Mouse (Mus musculus) myocyte (in vitro differentiated cells): ENCODE data around the gene Smg9. TPM values are rescaled to one million over a fixed set of nuclear protein-coding genes. Genes with fewer than 3 reads are reported as not detected.
A peak's percentile ranks its signal among the peaks of the same experiment; 100 is the strongest.

Experiments
- H3K27me3 ChIP-seq: one replicate; pipeline ENCODE4 v1.6.1; 2011; ENCODE audit not compliant: control insufficient read depth, insufficient read depth, insufficient read length
- H3K36me3 ChIP-seq: one replicate; pipeline ENCODE4 v1.6.1; 2011; ENCODE audit not compliant: control insufficient read depth, insufficient read depth
- H3K4me2 ChIP-seq: one replicate; pipeline ENCODE4 v1.6.1; 2011; ENCODE audit warnings: low read depth, control low read depth
- H3K4me3 ChIP-seq: one replicate; pipeline ENCODE4 v1.5.1; 2011; ENCODE audit warnings: mild to moderate bottlenecking, control low read depth, moderate library complexity
- H3K79me2 ChIP-seq: one replicate; pipeline ENCODE4 v1.6.1; 2011; ENCODE audit not compliant: control insufficient read depth, insufficient read depth
- H3ac ChIP-seq: one replicate; pipeline ENCODE4 v1.6.1; 2011; ENCODE audit not compliant: control insufficient read depth, insufficient read length
- CEBPB ChIP-seq: IDR thresholded peaks from 2 replicates; pipeline ENCODE4 v1.6.1; 2011; ENCODE audit warnings: mild to moderate bottlenecking, moderate library complexity; ENCODE audit not compliant: poor library complexity, insufficient read depth, severe bottlenecking
- E2F4 ChIP-seq: IDR thresholded peaks from one replicate; pipeline ENCODE4 v1.6.1; 2011; ENCODE audit warnings: mild to moderate bottlenecking, control low read depth, moderate library complexity; ENCODE audit not compliant: insufficient read depth
- MAX ChIP-seq: IDR thresholded peaks from one replicate; pipeline ENCODE4 v1.6.1; 2011; ENCODE audit warnings: low read depth, mild to moderate bottlenecking, control low read depth
- MYOD1 ChIP-seq, 3 experiments: IDR thresholded peaks; one replicate each; pipeline ENCODE4 v1.6.1; 2011; ENCODE audit warnings: control low read depth in 2 of 3, low read depth in 2 of 3, mild to moderate bottlenecking in 2 of 3, moderate library complexity in 1 of 3; ENCODE audit not compliant: insufficient read length in 2 of 3, control insufficient read depth in 1 of 3
- MYOG ChIP-seq, 3 experiments: IDR thresholded peaks; one replicate each; pipeline ENCODE4 v1.6.1; 2011; ENCODE audit warnings: control low read depth in 2 of 3, low read depth in 2 of 3, mild to moderate bottlenecking in 2 of 3; ENCODE audit not compliant: insufficient read length in 2 of 3, control insufficient read depth in 1 of 3, insufficient read depth in 1 of 3
- POLR2A ChIP-seq: IDR thresholded peaks from one replicate; pipeline ENCODE4 v1.6.1; 2011; ENCODE audit warnings: low read depth, mild to moderate bottlenecking, control low read depth, moderate library complexity; ENCODE audit not compliant: insufficient read length
- POLR2AphosphoS2 ChIP-seq: IDR thresholded peaks from one replicate; pipeline ENCODE4 v1.6.1; 2011; ENCODE audit warnings: low read depth, control low read depth; ENCODE audit not compliant: insufficient read length
- REST ChIP-seq: IDR thresholded peaks from one replicate; pipeline ENCODE4 v1.6.1; 2011; ENCODE audit warnings: mild to moderate bottlenecking, control low read depth, moderate library complexity; ENCODE audit not compliant: insufficient read depth, insufficient read length
- SRF ChIP-seq: IDR thresholded peaks from one replicate; pipeline ENCODE4 v1.6.1; 2011; ENCODE audit warnings: low read depth; ENCODE audit not compliant: control insufficient read depth, insufficient read length
- TCF12 ChIP-seq: IDR thresholded peaks from one replicate; pipeline ENCODE4 v1.6.1; 2011; ENCODE audit warnings: mild to moderate bottlenecking, control low read depth; ENCODE audit not compliant: poor library complexity, insufficient read depth, severe bottlenecking
- TCF3 ChIP-seq: IDR thresholded peaks from one replicate; pipeline ENCODE4 v1.6.1; 2011; ENCODE audit warnings: low read depth, control low read depth; ENCODE audit not compliant: insufficient read length
- USF1 ChIP-seq: IDR thresholded peaks from one replicate; pipeline ENCODE4 v1.6.1; 2011; ENCODE audit warnings: low read depth, mild to moderate bottlenecking, control low read depth, moderate library complexity
- polyA plus RNA-seq: library from polyadenylated mRNA; unstranded; fragments of >200 nt; fragmentation: generic; extraction: Trizol; gene quantifications from one replicate; pipeline ENCODE4 v1.2.1, GENCODE M21; 2012; ENCODE audit warnings: missing spikeins

Smg9 gene
- polyA plus RNA-seq, 1 experiment, result 17.4 TPM

DNA sequence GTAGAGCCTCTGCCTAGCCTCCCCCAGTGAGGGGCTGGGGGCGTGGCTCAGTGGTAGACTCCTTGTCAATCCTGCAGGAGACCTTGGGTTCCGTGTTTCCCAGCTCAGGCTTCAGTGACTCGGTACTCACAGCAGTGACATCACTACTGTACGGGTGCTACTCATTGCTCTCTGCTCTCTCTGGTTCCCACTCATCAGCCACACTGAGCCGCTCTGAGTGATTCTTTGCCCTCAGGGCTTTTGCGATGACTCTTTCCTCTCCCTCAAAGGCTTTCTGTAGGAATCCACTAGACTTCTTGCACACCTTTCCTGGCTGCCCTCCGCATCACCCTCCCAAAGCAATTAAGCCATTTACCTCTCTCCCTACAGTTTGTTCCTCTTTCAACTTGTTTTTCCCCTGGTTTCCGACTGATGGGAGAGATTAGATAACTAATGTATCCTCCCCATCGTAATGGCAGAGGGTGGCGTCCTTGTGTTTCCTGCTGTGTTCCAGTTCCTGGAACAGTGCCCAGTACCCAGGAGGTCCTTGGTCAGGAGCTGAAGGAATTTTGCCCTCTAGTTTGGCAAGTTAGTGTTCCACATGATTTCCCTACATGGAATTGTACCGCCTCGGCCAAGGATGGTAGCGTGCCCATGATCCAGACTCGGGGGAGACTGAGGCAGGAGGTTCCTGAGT, 62.1 kb downstream of the Smg9 start:
- Histone ChIP-seq H3K4me3 (peak overlapping the region; percentile 89), H3K79me2 (peaks cover 31% of the 10 kb centered on the region), H3K36me3 (peaks cover 6% of the 10 kb centered on the region), H3ac (no peak overlapping the region), H3K4me2 (peak overlapping the region; percentile 68), H3K27me3 (no peaks in the 10 kb centered on the region)
- TF ChIP-seq MYOG (IDR thresholded peaks at IDR 0.05; ENCODE audit: control insufficient read depth in 1 of 3, insufficient read depth in 1 of 3, insufficient read length in 2 of 3, low read depth in 2 of 3) (no peak), REST (no peak), E2F4 (no peak), CEBPB (no peak), POLR2AphosphoS2 (no peak), SRF (no peak), USF1 (no peak), POLR2A (no peak), MYOD1 (IDR thresholded peaks at IDR 0.05; ENCODE audit: control insufficient read depth in 1 of 3, insufficient read length in 2 of 3, low read depth in 2 of 3) (no peak), MAX (no peak), TCF3 (no peak), TCF12 (no peak)

- no peak for TF ChIP-seq REST
- peak; percentile 24 for TF ChIP-seq POLR2AphosphoS2
- TF ChIP-seq POLR2A, result peak; percentile 89
- TF ChIP-seq USF1, result peak; percentile 69
- peak within 1 kb of the TSS; percentile 89 for H3K4me3 ChIP-seq
- H3K27me3 ChIP-seq, result no peaks in the 10 kb centered on the region
- no peak within 1 kb of the TSS for H3ac ChIP-seq
- peaks cover 31% of the 10 kb centered on the region for H3K79me2 ChIP-seq
- H3K36me3 ChIP-seq, result peaks cover 6% of the 10 kb centered on the region
- H3K4me2 ChIP-seq, result peak within 1 kb of the TSS; percentile 72
These were observed 63.2 kb downstream of the Smg9 start, which contains the start of gene Plaur for GRCm38 (mm10) chr7:24462388-24463319. Gene Plaur (plus strand): TSS chr7:24462484.

- H3K36me3 ChIP-seq, result peaks cover 21% of the 10 kb centered on the region
- peaks cover 31% of the 10 kb centered on the region for H3K79me2 ChIP-seq
- no peak overlapping the region for H3K4me3 ChIP-seq
- no peak overlapping the region for H3ac ChIP-seq
- TF ChIP-seq REST, result no peak
- TF ChIP-seq TCF3, result no peak
- no peak for TF ChIP-seq MYOG (IDR thresholded peaks at IDR 0.05; ENCODE audit: control insufficient read depth in 1 of 3, insufficient read depth in 1 of 3, insufficient read length in 2 of 3, low read depth in 2 of 3)
- TF ChIP-seq SRF, result no peak
- no peaks in the 10 kb centered on the region for H3K27me3 ChIP-seq
- no peak overlapping the region for H3K4me2 ChIP-seq
These were observed 67.4 kb downstream of the Smg9 start for GRCm38 (mm10) chr7:24466835-24467234.

DNA sequence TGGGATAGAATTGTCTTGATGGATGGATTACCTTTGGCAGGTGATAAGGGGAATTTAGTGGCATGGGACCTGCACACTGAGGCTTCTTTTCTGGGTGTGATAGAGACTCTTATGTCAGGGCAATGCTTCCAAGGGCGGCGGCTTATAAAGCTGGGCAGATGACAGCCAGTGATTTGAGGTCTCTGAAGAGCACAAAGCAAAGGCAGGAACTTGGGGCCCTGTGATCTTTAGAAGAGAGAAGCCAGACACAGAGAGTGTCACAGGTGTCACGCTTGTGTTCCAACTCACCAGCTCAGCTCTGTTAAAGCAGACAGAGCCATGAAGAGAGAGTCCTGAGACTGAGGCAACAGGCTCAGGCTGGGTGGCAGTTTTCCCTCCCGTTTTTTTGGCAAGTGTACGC, 68.5 kb downstream of the Smg9 start:
- TF ChIP-seq MYOD1 (IDR thresholded peaks at IDR 0.05; ENCODE audit: control insufficient read depth in 1 of 3, insufficient read length in 2 of 3, low read depth in 2 of 3), result no peak
- TF ChIP-seq MAX, result no peak
- TF ChIP-seq MYOG (IDR thresholded peaks at IDR 0.05; ENCODE audit: control insufficient read depth in 1 of 3, insufficient read depth in 1 of 3, insufficient read length in 2 of 3, low read depth in 2 of 3), result no peak
- TF ChIP-seq REST, result no peak
- TF ChIP-seq CEBPB, result no peak
- TF ChIP-seq SRF, result no peak
- no peak for TF ChIP-seq POLR2A
- TF ChIP-seq E2F4, result no peak
- no peak for TF ChIP-seq TCF3
- TF ChIP-seq USF1, result no peak
- no peaks in the 10 kb centered on the region for H3K27me3 ChIP-seq
- no peak overlapping the region for H3K4me3 ChIP-seq
- no peak overlapping the region for H3ac ChIP-seq
- peaks cover 30% of the 10 kb centered on the region for H3K36me3 ChIP-seq
- no peak overlapping the region for H3K4me2 ChIP-seq
- peaks cover 31% of the 10 kb centered on the region for H3K79me2 ChIP-seq

DNA sequence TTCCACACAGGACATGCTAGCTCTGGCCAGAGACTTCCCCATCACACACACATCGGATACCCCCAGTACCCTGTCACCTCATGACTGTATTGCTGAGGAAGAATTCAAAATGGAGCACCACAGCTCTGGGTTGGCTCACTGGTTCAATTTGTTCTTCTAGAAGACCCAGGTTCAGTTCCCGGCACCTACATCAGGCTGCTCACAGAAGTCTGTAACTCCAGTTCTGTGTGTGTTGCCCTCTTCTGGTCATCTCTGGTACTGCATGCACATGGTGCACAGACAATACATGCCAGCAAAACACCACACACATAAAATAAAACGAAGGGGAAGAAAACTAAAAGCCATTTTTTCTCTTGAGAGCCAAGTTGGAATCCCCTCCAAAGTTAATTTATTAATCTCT, 69.7 kb downstream of the Smg9 start:
- no peaks in the 10 kb centered on the region for H3K27me3 ChIP-seq
- TF ChIP-seq SRF, result no peak
- no peak overlapping the region for H3K4me2 ChIP-seq
- H3K36me3 ChIP-seq, result peaks cover 30% of the 10 kb centered on the region
- no peak overlapping the region for H3K4me3 ChIP-seq
- peaks cover 22% of the 10 kb centered on the region for H3K79me2 ChIP-seq
- H3ac ChIP-seq, result no peak overlapping the region
